Mouse (Mus musculus): ENCODE results near the gene Chn2. TPM values are rescaled to one million over a fixed set of nuclear protein-coding genes. Genes with fewer than 3 reads are reported as not detected.
A peak's percentile ranks its signal among the peaks of the same experiment; 100 is the strongest.

Chn2 gene
- polyA plus RNA-seq, 1 experiment from 2014 or later = 9.4 TPM

DNA sequence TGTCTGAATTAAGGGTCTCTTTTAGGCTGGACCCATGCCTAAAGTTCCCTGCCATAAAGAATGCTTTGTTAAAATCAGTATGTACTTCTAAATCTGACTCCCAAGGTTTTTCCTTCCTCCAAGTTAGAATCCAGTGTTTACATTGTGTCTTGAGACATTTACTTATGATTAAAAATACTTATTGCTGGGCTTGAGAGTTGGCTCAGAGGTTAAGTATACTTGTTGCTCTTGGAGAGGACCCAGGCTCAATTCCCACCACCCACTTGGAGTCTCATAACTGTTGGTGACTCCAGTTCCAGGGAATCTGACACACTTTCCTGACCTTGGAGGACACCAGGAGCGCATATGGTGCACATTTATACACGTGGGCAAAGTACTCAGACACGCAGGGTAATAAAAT is 20.9 kb downstream of the Chn2 start:
- H3K4me1 ChIP-seq (replicated peaks; ENCODE audit: control insufficient read depth, insufficient read depth, low read length) = peaks cover 43% of the 10 kb centered on the region
- ATAC-seq (ENCODE audit: low read depth) = peak; percentile 61
- 53% methylated on average over 3 of the region's 3 CpGs for WGBS
- peaks cover 25% of the 10 kb centered on the region for H3K27me3 ChIP-seq (ENCODE audit: control insufficient read depth, insufficient read depth, low read depth, low read length)
- peak overlapping the region; percentile 7; the same call in 1 of the 2 replicates for H3K4me2 ChIP-seq (ENCODE audit: low read depth, low read length)
- no peaks in the 10 kb centered on the region for H3K36me3 ChIP-seq (ENCODE audit: control insufficient read depth, insufficient read depth, low read length)
- no peak overlapping the region for H3K4me3 ChIP-seq (ENCODE audit: low read length)
- H3K27ac ChIP-seq (ENCODE audit: low read length) = peak overlapping the region; percentile 33; the same call in 1 of the 2 replicates
- H3K9me3 ChIP-seq (ENCODE audit: control insufficient read depth, low read length) = no peaks in the 10 kb centered on the region
- H3K9ac ChIP-seq (ENCODE audit: low read length) = no peak overlapping the region

- H3K4me2 ChIP-seq (ENCODE audit: low read depth, low read length) = no peak overlapping the region
- no peak overlapping the region for H3K27ac ChIP-seq (ENCODE audit: low read length)
- no peaks in the 10 kb centered on the region for H3K36me3 ChIP-seq (ENCODE audit: control insufficient read depth, insufficient read depth, low read length)
- H3K4me3 ChIP-seq (ENCODE audit: low read length) = no peak overlapping the region
- H3K4me1 ChIP-seq (replicated peaks; ENCODE audit: control insufficient read depth, insufficient read depth, low read length) = peaks cover 36% of the 10 kb centered on the region
- 12% methylated on average over 9 of the region's 9 CpGs for WGBS
- no peaks in the 10 kb centered on the region for H3K9me3 ChIP-seq (ENCODE audit: control insufficient read depth, low read length)
- H3K27me3 ChIP-seq (ENCODE audit: control insufficient read depth, insufficient read depth, low read depth, low read length) = peaks cover 18% of the 10 kb centered on the region
- no peak overlapping the region for H3K9ac ChIP-seq (ENCODE audit: low read length)
- no peak for ATAC-seq (ENCODE audit: low read depth)
Observed at GRCm38 (mm10) chr6:54061375-54061774, 22.0 kb downstream of the Chn2 start.

GRCm38 (mm10) chr6:54063878-54064277 is 24.5 kb downstream of the Chn2 start:
- WGBS = 58% methylated on average over 6 of the region's 6 CpGs
- ATAC-seq (ENCODE audit: low read depth) = no peak
- H3K4me3 ChIP-seq (ENCODE audit: low read length) = no peak overlapping the region

DNA sequence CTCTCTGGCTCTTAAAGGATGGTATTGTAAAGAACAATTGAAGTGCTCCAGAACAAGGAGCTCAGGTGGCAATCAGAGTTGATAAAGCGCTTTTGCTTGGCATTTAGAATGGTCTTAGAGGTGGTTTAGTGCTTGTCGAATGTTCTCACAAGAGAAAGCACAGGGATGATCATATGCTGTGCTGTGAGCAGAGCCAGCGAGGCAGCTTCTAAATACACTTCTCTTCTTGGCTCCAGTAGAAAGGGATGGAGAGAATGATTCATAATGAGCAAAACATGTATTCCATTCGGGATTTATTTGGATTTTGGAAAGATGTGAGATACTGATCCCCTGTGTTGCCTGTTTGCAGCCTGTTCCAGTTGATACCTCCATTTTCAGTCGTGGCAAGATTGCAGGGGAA is 28.0 kb downstream of the Chn2 start:
- H3K9ac ChIP-seq (ENCODE audit: low read length) = no peak overlapping the region
- H3K4me1 ChIP-seq (replicated peaks; ENCODE audit: control insufficient read depth, insufficient read depth, low read length) = peaks cover 24% of the 10 kb centered on the region
- ATAC-seq (ENCODE audit: low read depth) = no peak
- no peak overlapping the region for H3K27ac ChIP-seq (ENCODE audit: low read length)
- WGBS = 62% methylated on average over 5 of the region's 5 CpGs
- H3K36me3 ChIP-seq (ENCODE audit: control insufficient read depth, insufficient read depth, low read length) = no peaks in the 10 kb centered on the region
- no peaks in the 10 kb centered on the region for H3K9me3 ChIP-seq (ENCODE audit: control insufficient read depth, low read length)
- H3K27me3 ChIP-seq (ENCODE audit: control insufficient read depth, insufficient read depth, low read depth, low read length) = peaks cover 13% of the 10 kb centered on the region
- no peak overlapping the region for H3K4me2 ChIP-seq (ENCODE audit: low read depth, low read length)
- no peak overlapping the region for H3K4me3 ChIP-seq (ENCODE audit: low read length)

More at GRCm38 (mm10) chr6:54063878-54064277, 24.5 kb downstream of the Chn2 start:
- no peaks in the 10 kb centered on the region for H3K36me3 ChIP-seq (ENCODE audit: control insufficient read depth, insufficient read depth, low read length)
- no peaks in the 10 kb centered on the region for H3K9me3 ChIP-seq (ENCODE audit: control insufficient read depth, low read length)
- no peak overlapping the region for H3K4me2 ChIP-seq (ENCODE audit: low read depth, low read length)
- H3K4me1 ChIP-seq (replicated peaks; ENCODE audit: control insufficient read depth, insufficient read depth, low read length) = peaks cover 31% of the 10 kb centered on the region
- H3K27me3 ChIP-seq (ENCODE audit: control insufficient read depth, insufficient read depth, low read depth, low read length) = peaks cover 19% of the 10 kb centered on the region
- no peak overlapping the region for H3K27ac ChIP-seq (ENCODE audit: low read length)
- no peak overlapping the region for H3K9ac ChIP-seq (ENCODE audit: low read length)

GRCm38 (mm10) chr6:54068882-54069281 is 29.5 kb downstream of the Chn2 start:
- Histone ChIP-seq H3K4me1 (replicated peaks; ENCODE audit: control insufficient read depth, insufficient read depth, low read length) (peaks cover 15% of the 10 kb centered on the region), H3K27ac (ENCODE audit: low read length) (no peak overlapping the region), H3K9ac (ENCODE audit: low read length) (no peak overlapping the region), H3K9me3 (ENCODE audit: control insufficient read depth, low read length) (no peaks in the 10 kb centered on the region), H3K4me3 (ENCODE audit: low read length) (no peak overlapping the region), H3K4me2 (ENCODE audit: low read depth, low read length) (no peak overlapping the region), H3K36me3 (ENCODE audit: control insufficient read depth, insufficient read depth, low read length) (no peaks in the 10 kb centered on the region), H3K27me3 (ENCODE audit: control insufficient read depth, insufficient read depth, low read depth, low read length) (peaks cover 10% of the 10 kb centered on the region)
- 70% methylated on average over 5 of the region's 5 CpGs for WGBS
- ATAC-seq (ENCODE audit: low read depth) = no peak

DNA sequence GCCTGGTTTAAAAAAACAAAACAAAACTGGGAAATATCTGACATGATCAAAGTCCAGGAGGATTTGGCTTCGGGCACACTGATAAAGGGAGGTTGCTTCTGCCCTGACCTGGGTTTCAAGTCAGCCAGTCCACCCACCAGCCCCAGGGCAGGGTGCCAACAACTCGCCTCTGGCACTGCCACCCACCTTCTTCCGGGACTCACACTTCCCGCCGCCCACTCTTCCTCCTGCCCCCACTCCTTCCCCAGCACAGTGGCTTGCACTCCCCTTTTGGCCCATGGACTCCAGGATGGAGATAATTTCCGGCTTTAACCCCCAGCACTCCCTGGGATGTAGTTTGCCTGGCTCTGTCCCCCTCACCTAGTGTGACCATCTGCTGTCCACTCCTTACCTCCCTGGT is 31.4 kb downstream of the Chn2 start:
- Histone ChIP-seq H3K4me1 (replicated peaks; ENCODE audit: control insufficient read depth, insufficient read depth, low read length) (peaks cover 19% of the 10 kb centered on the region), H3K9me3 (ENCODE audit: control insufficient read depth, low read length) (no peaks in the 10 kb centered on the region), H3K27me3 (ENCODE audit: control insufficient read depth, insufficient read depth, low read depth, low read length) (peaks cover 8% of the 10 kb centered on the region; the same call in 1 of the 2 replicates), H3K36me3 (ENCODE audit: control insufficient read depth, insufficient read depth, low read length) (no peaks in the 10 kb centered on the region), H3K4me2 (ENCODE audit: low read depth, low read length) (no peak overlapping the region), H3K27ac (ENCODE audit: low read length) (0 out of 2 replicates have a peak overlapping the region, but pooled peaks have one; percentile 13), H3K9ac (ENCODE audit: low read length) (no peak overlapping the region), H3K4me3 (ENCODE audit: low read length) (no peak overlapping the region)
- WGBS = 34% methylated on average over 6 of the region's 6 CpGs
- peak; percentile 57 for ATAC-seq (ENCODE audit: low read depth)

DNA sequence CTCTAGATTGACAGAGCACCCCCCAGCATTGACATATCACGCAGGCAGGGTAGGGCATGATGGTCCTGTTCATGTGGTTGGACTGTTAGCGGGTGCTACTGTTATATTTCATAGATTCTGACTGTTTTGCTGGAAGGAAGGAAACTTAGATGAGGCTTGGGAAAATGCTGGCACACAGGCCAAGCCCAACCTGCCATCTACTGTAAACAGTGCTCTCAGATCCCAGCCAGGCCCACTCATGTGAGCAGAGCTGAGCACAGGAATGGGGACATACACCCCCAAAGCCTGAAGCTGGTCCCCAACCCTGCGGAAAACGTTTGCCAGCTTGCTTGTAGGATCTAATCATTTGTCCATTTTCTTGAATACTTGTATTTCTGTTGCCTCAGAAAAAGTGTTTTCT is 32.1 kb downstream of the Chn2 start:
- Histone ChIP-seq H3K4me2 (ENCODE audit: low read depth, low read length) (no peak overlapping the region), H3K4me3 (ENCODE audit: low read length) (no peak overlapping the region), H3K9ac (ENCODE audit: low read length) (no peak overlapping the region), H3K4me1 (replicated peaks; ENCODE audit: control insufficient read depth, insufficient read depth, low read length) (peaks cover 19% of the 10 kb centered on the region), H3K9me3 (ENCODE audit: control insufficient read depth, low read length) (no peaks in the 10 kb centered on the region), H3K27ac (ENCODE audit: low read length) (no peak overlapping the region), H3K36me3 (ENCODE audit: control insufficient read depth, insufficient read depth, low read length) (no peaks in the 10 kb centered on the region), H3K27me3 (ENCODE audit: control insufficient read depth, insufficient read depth, low read depth, low read length) (peaks cover 5% of the 10 kb centered on the region; the same call in 1 of the 2 replicates)
- ATAC-seq (ENCODE audit: low read depth) = peak; percentile 34; the same call in 1 of the 2 replicates
- 65% methylated on average over 4 of the region's 4 CpGs for WGBS

DNA sequence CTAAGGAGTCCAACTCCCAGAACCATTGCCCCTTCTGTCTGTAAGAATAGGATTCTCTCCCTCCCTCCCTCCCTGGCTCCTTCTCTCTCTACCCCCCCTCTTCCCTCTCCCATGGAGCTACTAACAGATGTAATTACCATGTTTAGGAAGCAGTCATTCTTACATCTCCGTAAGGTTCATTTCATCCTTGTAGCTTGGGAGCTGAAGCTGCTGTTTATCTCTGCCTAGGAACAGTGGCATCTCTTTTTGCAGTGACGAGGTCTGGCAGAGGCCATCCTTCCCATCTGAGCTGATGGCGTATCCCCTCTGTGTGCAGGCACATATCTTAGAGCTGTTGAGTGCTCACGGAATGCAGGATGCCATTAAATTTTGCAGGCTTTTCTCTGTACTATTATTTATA is 35.1 kb downstream of the Chn2 start:
- Histone ChIP-seq H3K4me2 (ENCODE audit: low read depth, low read length) (no peak overlapping the region), H3K27me3 (ENCODE audit: control insufficient read depth, insufficient read depth, low read depth, low read length) (no peaks in the 10 kb centered on the region; the same call in 1 of the 2 replicates), H3K4me1 (replicated peaks; ENCODE audit: control insufficient read depth, insufficient read depth, low read length) (peaks cover 27% of the 10 kb centered on the region), H3K36me3 (ENCODE audit: control insufficient read depth, insufficient read depth, low read length) (no peaks in the 10 kb centered on the region), H3K9ac (ENCODE audit: low read length) (no peak overlapping the region), H3K9me3 (ENCODE audit: control insufficient read depth, low read length) (no peaks in the 10 kb centered on the region), H3K4me3 (ENCODE audit: low read length) (no peak overlapping the region), H3K27ac (ENCODE audit: low read length) (no peak overlapping the region)
- 61% methylated on average over 4 of the region's 4 CpGs for WGBS
- ATAC-seq (ENCODE audit: low read depth) = no peak

GRCm38 (mm10) chr6:54075419-54075818 is 36.1 kb downstream of the Chn2 start:
- Histone ChIP-seq H3K4me2 (ENCODE audit: low read depth, low read length) (no peak overlapping the region), H3K4me1 (replicated peaks; ENCODE audit: control insufficient read depth, insufficient read depth, low read length) (peaks cover 27% of the 10 kb centered on the region), H3K27ac (ENCODE audit: low read length) (no peak overlapping the region), H3K4me3 (ENCODE audit: low read length) (no peak overlapping the region), H3K9ac (ENCODE audit: low read length) (no peak overlapping the region), H3K27me3 (ENCODE audit: control insufficient read depth, insufficient read depth, low read depth, low read length) (no peaks in the 10 kb centered on the region; the same call in 1 of the 2 replicates), H3K36me3 (ENCODE audit: control insufficient read depth, insufficient read depth, low read length) (no peaks in the 10 kb centered on the region), H3K9me3 (ENCODE audit: control insufficient read depth, low read length) (no peaks in the 10 kb centered on the region)
- 82% methylated on average over 6 of the region's 6 CpGs for WGBS
- ATAC-seq (ENCODE audit: low read depth) = no peak

- H3K9me3 ChIP-seq (ENCODE audit: control insufficient read depth, low read length) = no peaks in the 10 kb centered on the region
- 78% methylated on average over 5 of the region's 5 CpGs for WGBS
- no peak for ATAC-seq (ENCODE audit: low read depth)
- H3K4me3 ChIP-seq (ENCODE audit: low read length) = no peak overlapping the region
- H3K36me3 ChIP-seq (ENCODE audit: control insufficient read depth, insufficient read depth, low read length) = no peaks in the 10 kb centered on the region
- no peak overlapping the region for H3K4me2 ChIP-seq (ENCODE audit: low read depth, low read length)
- no peaks in the 10 kb centered on the region; the same call in 1 of the 2 replicates for H3K27me3 ChIP-seq (ENCODE audit: control insufficient read depth, insufficient read depth, low read depth, low read length)
- H3K4me1 ChIP-seq (replicated peaks; ENCODE audit: control insufficient read depth, insufficient read depth, low read length) = peaks cover 16% of the 10 kb centered on the region
- no peak overlapping the region for H3K9ac ChIP-seq (ENCODE audit: low read length)
- H3K27ac ChIP-seq (ENCODE audit: low read length) = no peak overlapping the region
Observed at GRCm38 (mm10) chr6:54076625-54077024, 37.3 kb downstream of the Chn2 start.
